Mouse (Mus musculus) kidney, postnatal 4 days (tissue): ENCODE data around the gene Gm20431.

Source experiments
- DNase-seq, 2 experiments: peaks; one replicate each; pipeline ENCODE4 v3.0.0; 2021; ENCODE audit warnings: mixed read lengths in 2 of 2

Gm20431 gene

GRCm38 (mm10) chr2:167688498-167689451, 27.5 kb upstream of the Gm20431 start, which contains the start of gene Cebpb:
TSS of gene Cebpb (plus strand) at chr2:167688915.
- peak; percentile 86 to 92 for DNase-seq

GRCm38 (mm10) chr2:167688126-167688497, 26.8 kb upstream of the Gm20431 start:
- DNase-seq = no peak

- no peak for DNase-seq
Measured at GRCm38 (mm10) chr2:167687651-167688101, 26.4 kb upstream of the Gm20431 start.

- no peak for DNase-seq
Measured at GRCm38 (mm10) chr2:167687250-167687586, 25.9 kb upstream of the Gm20431 start.

- no peak for DNase-seq
Measured at GRCm38 (mm10) chr2:167686382-167687249, 25.3 kb upstream of the Gm20431 start.

- no peak for DNase-seq
Measured at GRCm38 (mm10) chr2:167685865-167686264, 24.6 kb upstream of the Gm20431 start.

- peak; percentile 96 to 98 for DNase-seq
Measured at GRCm38 (mm10) chr2:167685137-167685536, 23.8 kb upstream of the Gm20431 start.

- no peak for DNase-seq
Measured at GRCm38 (mm10) chr2:167683721-167684120, 22.4 kb upstream of the Gm20431 start.

GRCm38 (mm10) chr2:167680657-167681056, 19.4 kb upstream of the Gm20431 start:
- peak; percentile 83 to 86 for DNase-seq

GRCm38 (mm10) chr2:167679902-167680430, 18.7 kb upstream of the Gm20431 start:
- DNase-seq = peak; percentile 89 to 90

GRCm38 (mm10) chr2:167678600-167678999, 17.3 kb upstream of the Gm20431 start:
- DNase-seq = no peak

- peak; percentile 63 to 71 for DNase-seq
Measured at GRCm38 (mm10) chr2:167675120-167675909, 14.0 kb upstream of the Gm20431 start.

GRCm38 (mm10) chr2:167672212-167672685, 11.0 kb upstream of the Gm20431 start:
- peak; percentile 57 to 69 for DNase-seq

- DNase-seq = peak in 1 of 2 experiments; percentile 52
Measured at GRCm38 (mm10) chr2:167671101-167671633, 9.9 kb upstream of the Gm20431 start.

GRCm38 (mm10) chr2:167669398-167669797, 8.1 kb upstream of the Gm20431 start:
- DNase-seq = no peak

- DNase-seq = peak in 1 of 2 experiments; percentile 54
Measured at GRCm38 (mm10) chr2:167668426-167668825, 7.1 kb upstream of the Gm20431 start.

- peak in 1 of 2 experiments; percentile 37 for DNase-seq
Measured at GRCm38 (mm10) chr2:167665972-167666713, 4.8 kb upstream of the Gm20431 start.

GRCm38 (mm10) chr2:167662713-167663112, 1.4 kb upstream of the Gm20431 start:
- no peak for DNase-seq

- peak; percentile 47 to 60 for DNase-seq
Measured at GRCm38 (mm10) chr2:167660611-167660971, 705 bp downstream of the Gm20431 start.

GRCm38 (mm10) chr2:167659847-167660610, 1.3 kb downstream of the Gm20431 start:
- peak; percentile 68 to 77 for DNase-seq
